Mouse (Mus musculus) macrophage (primary cell): ENCODE measurements around the gene Eid2b. TPM values are rescaled to one million over a fixed set of nuclear protein-coding genes. Genes with fewer than 3 reads are reported as not detected.

Experiments used
- H3K27ac ChIP-seq: fragments of 350-480 bp; formaldehyde crosslinking; 2 replicates; pipeline ENCODE4 v1.9.0; 2021
- H3K36me3 ChIP-seq: fragments of 350-480 bp; formaldehyde crosslinking; 2 replicates; pipeline ENCODE4 v1.9.0; 2021; ENCODE audit errors: inconsistent target
- H3K4me3 ChIP-seq: fragments of 350-480 bp; formaldehyde crosslinking; 2 replicates; pipeline ENCODE4 v1.9.0; 2021; ENCODE audit errors: inconsistent target
- H3K79me2 ChIP-seq: fragments of 350-480 bp; formaldehyde crosslinking; 2 replicates; pipeline ENCODE4 v1.9.0; 2021; ENCODE audit errors: inconsistent target
- WGBS: methylation state at CpG from one replicate; pipeline ENCODE4 v1.1.7; 2026; ENCODE audit warnings: inconsistent platforms; ENCODE audit not compliant: missing documents; 5-methylcytosine and 5-hydroxymethylcytosine counted together
- polyA plus RNA-seq: library from polyadenylated mRNA; stranded (reverse); fragments of 250-400 nt; gene quantifications from 3 replicates; pipeline ENCODE4 v1.2.4, GENCODE M21; 2018; ENCODE audit warnings: inconsistent platforms

The Eid2b gene
- polyA plus RNA-seq, 1 experiment from 2014 or later: 3.2 TPM

- no peaks in the 10 kb centered on the region for H3K36me3 ChIP-seq
- no peak overlapping the region for H3K27ac ChIP-seq
- no peak overlapping the region for H3K4me3 ChIP-seq
- H3K79me2 ChIP-seq: no peaks in the 10 kb centered on the region
- 50% methylated on average over 6 of the region's 8 CpGs for WGBS
Measured at GRCm38 (mm10) chr7:28277237-28277614, 313 bp upstream of the Eid2b start.

GRCm38 (mm10) chr7:28278279-28278652 lies 727 bp downstream of the Eid2b start:
- H3K4me3 ChIP-seq: no peak overlapping the region
- no peaks in the 10 kb centered on the region for H3K79me2 ChIP-seq
- H3K27ac ChIP-seq: no peak overlapping the region
- no peaks in the 10 kb centered on the region for H3K36me3 ChIP-seq
- 92% methylated on average over 7 of the region's 7 CpGs for WGBS

GRCm38 (mm10) chr7:28280630-28281029 lies 3.1 kb downstream of the Eid2b start:
- WGBS: 86% methylated on average over 7 of the region's 7 CpGs
- Histone ChIP-seq H3K4me3 (no peak overlapping the region), H3K36me3 (no peaks in the 10 kb centered on the region), H3K79me2 (no peaks in the 10 kb centered on the region), H3K27ac (no peak overlapping the region)

- 5% methylated on average over 13 of the region's 18 CpGs for WGBS
- no peak overlapping the region for H3K27ac ChIP-seq
- H3K79me2 ChIP-seq: no peaks in the 10 kb centered on the region
- H3K36me3 ChIP-seq: no peaks in the 10 kb centered on the region
- H3K4me3 ChIP-seq: no peak overlapping the region
Measured at GRCm38 (mm10) chr7:28290165-28290564, 12.6 kb downstream of the Eid2b start.

GRCm38 (mm10) chr7:28290638-28291590 lies 13.4 kb downstream of the Eid2b start, which contains the start of gene Selenov:
Gene Selenov, minus strand, starts transcription at chr7:28291186.
- 5% methylated on average over 51 of the region's 52 CpGs for WGBS
- Histone ChIP-seq H3K79me2 (no peaks in the 10 kb centered on the region), H3K27ac (no peak within 1 kb of the TSS), H3K4me3 (no peak within 1 kb of the TSS), H3K36me3 (no peaks in the 10 kb centered on the region)

GRCm38 (mm10) chr7:28294481-28294880 lies 16.9 kb downstream of the Eid2b start:
- 5% methylated on average over 49 of the region's 63 CpGs for WGBS
- no peak overlapping the region for H3K27ac ChIP-seq
- H3K36me3 ChIP-seq: no peaks in the 10 kb centered on the region
- no peak overlapping the region for H3K4me3 ChIP-seq
- H3K79me2 ChIP-seq: no peaks in the 10 kb centered on the region

- WGBS: 30% methylated on average over 41 of the region's 43 CpGs
- Histone ChIP-seq H3K4me3 (no peak overlapping the region), H3K79me2 (no peaks in the 10 kb centered on the region), H3K36me3 (no peaks in the 10 kb centered on the region), H3K27ac (no peak overlapping the region)
Measured at GRCm38 (mm10) chr7:28298837-28299625, 21.5 kb downstream of the Eid2b start.

- H3K79me2 ChIP-seq: no peaks in the 10 kb centered on the region
- H3K27ac ChIP-seq: no peak within 1 kb of the TSS
- H3K4me3 ChIP-seq: no peak within 1 kb of the TSS
- peaks cover 21% of the 10 kb centered on the region for H3K36me3 ChIP-seq
- 6% methylated on average over 30 of the region's 30 CpGs for WGBS
Measured at GRCm38 (mm10) chr7:28301616-28302433, 24.3 kb downstream of the Eid2b start, which contains the start of gene Dll3. Gene Dll3, minus strand, starts transcription at chr7:28302238.

GRCm38 (mm10) chr7:28305641-28306040 lies 28.1 kb downstream of the Eid2b start:
- H3K36me3 ChIP-seq: peaks cover 33% of the 10 kb centered on the region
- H3K4me3 ChIP-seq: no peak overlapping the region
- WGBS: 87% methylated on average over 10 of the region's 10 CpGs
- H3K27ac ChIP-seq: no peak overlapping the region
- peaks cover 3% of the 10 kb centered on the region for H3K79me2 ChIP-seq

GRCm38 (mm10) chr7:28306216-28306615 lies 28.7 kb downstream of the Eid2b start:
- 100% methylated on average over 8 of the region's 8 CpGs for WGBS
- peaks cover 33% of the 10 kb centered on the region for H3K36me3 ChIP-seq

GRCm38 (mm10) chr7:28309737-28310136 lies 32.2 kb downstream of the Eid2b start:
- 94% methylated on average over 9 of the region's 9 CpGs for WGBS
- Histone ChIP-seq H3K36me3 (peaks cover 33% of the 10 kb centered on the region), H3K27ac (no peak overlapping the region), H3K4me3 (no peak overlapping the region), H3K79me2 (peaks cover 14% of the 10 kb centered on the region)

More at GRCm38 (mm10) chr7:28306216-28306615, 28.7 kb downstream of the Eid2b start:
- H3K27ac ChIP-seq: no peak overlapping the region
- peaks cover 9% of the 10 kb centered on the region for H3K79me2 ChIP-seq
- H3K4me3 ChIP-seq: no peak overlapping the region

- Histone ChIP-seq H3K27ac (peak overlapping the region; percentile 32), H3K36me3 (peaks cover 33% of the 10 kb centered on the region), H3K4me3 (peak overlapping the region; percentile 100)
Measured at GRCm38 (mm10) chr7:28311151-28311925, 33.8 kb downstream of the Eid2b start.

GRCm38 (mm10) chr7:28311926-28312543 lies 34.5 kb downstream of the Eid2b start, which contains the start of gene Timm50:
Gene Timm50, minus strand, starts transcription at chr7:28312072.
- Histone ChIP-seq H3K4me3 (peak within 1 kb of the TSS; percentile 100), H3K79me2 (peaks cover 14% of the 10 kb centered on the region), H3K36me3 (peaks cover 33% of the 10 kb centered on the region), H3K27ac (peak within 1 kb of the TSS; percentile 32)
- under 1% methylated on average over 42 of the region's 45 CpGs for WGBS

More at GRCm38 (mm10) chr7:28311151-28311925, 33.8 kb downstream of the Eid2b start:
- H3K79me2 ChIP-seq: peaks cover 14% of the 10 kb centered on the region
- 6% methylated on average over 35 of the region's 35 CpGs for WGBS
